Mouse (Mus musculus): ENCODE data around the gene Mpv17l. TPM values are rescaled to one million over a fixed set of nuclear protein-coding genes. Genes with fewer than 3 reads are reported as not detected.
"Not testable (repeated sequence)": the region's sequence is repeated elsewhere in the genome, so short reads cannot be mapped to it uniquely, and the experiment has no call there.

Gene Mpv17l
- polyA plus RNA-seq (2015; fragmentation: Nextera tagmentation; extraction: Ambion mirVana), result 8.0 and 11.9 TPM in 2 replicates

GRCm38 (mm10) chr16:13902888-13903483 is at the start of gene Mpv17l, which contains the start of gene Pdxdc1:
TSS of gene Mpv17l (plus strand) at chr16:13903161.
TSS of gene Pdxdc1 (minus strand) at chr16:13903131.
- TF ChIP-seq EP300 (IDR thresholded peaks at IDR 0.05), result no peak
- TF ChIP-seq CTCF (IDR thresholded peaks at IDR 0.05), result no peak; the same call in 1 of the 2 replicates
- ATAC-seq, result peak; percentile 97
- peak; percentile 95 for DNase-seq (ENCODE audit: low spot score)
- Histone ChIP-seq H3K4me1 (ENCODE audit: insufficient read depth, low read depth, low read length) (peaks cover 6% of the 10 kb centered on the region), H3K9ac (replicated peaks; ENCODE audit: low read depth) (peak within 1 kb of the TSS; percentile 84), H3K9me3 (ENCODE audit: low read length) (no peaks in the 10 kb centered on the region), H3K27me3 (replicated peaks; ENCODE audit: insufficient read depth, low read length) (no peaks in the 10 kb centered on the region), H3K36me3 (ENCODE audit: insufficient read depth, low read length) (no peaks in the 10 kb centered on the region), H3K4me3 (ENCODE audit: low read depth, low read length) (peak within 1 kb of the TSS; percentile 97), H3K4me2 (replicated peaks; ENCODE audit: low read depth, low read length) (peak within 1 kb of the TSS; percentile 72), H3K27ac (ENCODE audit: low read length) (peak within 1 kb of the TSS; percentile 93)
- 0% methylated on average over 48 of the region's 57 CpGs for WGBS

- DNase-seq (ENCODE audit: low spot score) (no peak), ATAC-seq (no peak)
- WGBS, result 93% methylated on average over 4 of the region's 4 CpGs
- TF ChIP-seq CTCF (IDR thresholded peaks at IDR 0.05) (no peak), EP300 (IDR thresholded peaks at IDR 0.05) (no peak)
- Histone ChIP-seq H3K4me1 (ENCODE audit: insufficient read depth, low read depth, low read length) (no peaks in the 10 kb centered on the region), H3K4me3 (ENCODE audit: low read depth, low read length) (no peak overlapping the region), H3K27ac (ENCODE audit: low read length) (no peak overlapping the region), H3K4me2 (replicated peaks; ENCODE audit: low read depth, low read length) (no peak overlapping the region), H3K9me3 (ENCODE audit: low read length) (no peaks in the 10 kb centered on the region), H3K9ac (replicated peaks; ENCODE audit: low read depth) (no peak overlapping the region), H3K36me3 (ENCODE audit: insufficient read depth, low read length) (peaks cover 23% of the 10 kb centered on the region), H3K27me3 (replicated peaks; ENCODE audit: insufficient read depth, low read length) (no peaks in the 10 kb centered on the region)
Measured at GRCm38 (mm10) chr16:13853886-13854285, 49.1 kb upstream of the Mpv17l start.

GRCm38 (mm10) chr16:13866076-13866475 is 36.9 kb upstream of the Mpv17l start:
- H3K9me3 ChIP-seq (ENCODE audit: low read length), result no peaks in the 10 kb centered on the region
- H3K4me1 ChIP-seq (ENCODE audit: insufficient read depth, low read depth, low read length), result no peaks in the 10 kb centered on the region
- no peak overlapping the region for H3K27ac ChIP-seq (ENCODE audit: low read length)
- peak; percentile 21 for DNase-seq (ENCODE audit: low spot score)
- no peaks in the 10 kb centered on the region for H3K27me3 ChIP-seq (replicated peaks; ENCODE audit: insufficient read depth, low read length)
- ATAC-seq, result no peak
- peaks cover 14% of the 10 kb centered on the region; the same call in 1 of the 2 replicates for H3K36me3 ChIP-seq (ENCODE audit: insufficient read depth, low read length)
- H3K4me2 ChIP-seq (replicated peaks; ENCODE audit: low read depth, low read length), result no peak overlapping the region
- H3K4me3 ChIP-seq (ENCODE audit: low read depth, low read length), result no peak overlapping the region
- TF ChIP-seq EP300 (IDR thresholded peaks at IDR 0.05) (no peak), CTCF (IDR thresholded peaks at IDR 0.05) (no peak)
- H3K9ac ChIP-seq (replicated peaks; ENCODE audit: low read depth), result no peak overlapping the region
- WGBS, result 46% methylated on average over 4 of the region's 4 CpGs

GRCm38 (mm10) chr16:13866616-13867015 is 36.3 kb upstream of the Mpv17l start:
- Histone ChIP-seq H3K9me3 (ENCODE audit: low read length) (no peaks in the 10 kb centered on the region), H3K27ac (ENCODE audit: low read length) (no peak overlapping the region; the same call in 1 of the 2 replicates), H3K36me3 (ENCODE audit: insufficient read depth, low read length) (peaks cover 14% of the 10 kb centered on the region; the same call in 1 of the 2 replicates), H3K4me3 (ENCODE audit: low read depth, low read length) (no peak overlapping the region), H3K9ac (replicated peaks; ENCODE audit: low read depth) (no peak overlapping the region), H3K4me1 (ENCODE audit: insufficient read depth, low read depth, low read length) (no peaks in the 10 kb centered on the region), H3K27me3 (replicated peaks; ENCODE audit: insufficient read depth, low read length) (no peaks in the 10 kb centered on the region), H3K4me2 (replicated peaks; ENCODE audit: low read depth, low read length) (no peak overlapping the region)
- TF ChIP-seq CTCF (IDR thresholded peaks at IDR 0.05) (no peak), EP300 (IDR thresholded peaks at IDR 0.05) (no peak)
- peak; percentile 12 for DNase-seq (ENCODE audit: low spot score)
- WGBS, result 60% methylated on average over 5 of the region's 5 CpGs
- no peak for ATAC-seq

GRCm38 (mm10) chr16:13867406-13867805 is 35.6 kb upstream of the Mpv17l start:
- not testable (repeated sequence) for H3K9ac ChIP-seq (replicated peaks; ENCODE audit: low read depth); H3K27ac ChIP-seq (ENCODE audit: low read length); H3K9me3 ChIP-seq (ENCODE audit: low read length); H3K27me3 ChIP-seq (replicated peaks; ENCODE audit: insufficient read depth, low read length); H3K4me1 ChIP-seq (ENCODE audit: insufficient read depth, low read depth, low read length); DNase-seq (ENCODE audit: low spot score); H3K4me3 ChIP-seq (ENCODE audit: low read depth, low read length); H3K4me2 ChIP-seq (replicated peaks; ENCODE audit: low read depth, low read length); ATAC-seq
- 57% methylated on average over 5 of the region's 5 CpGs for WGBS
- peaks cover 14% of the 10 kb centered on the region; the same call in 1 of the 2 replicates for H3K36me3 ChIP-seq (ENCODE audit: insufficient read depth, low read length)

GRCm38 (mm10) chr16:13867910-13868514 is 34.9 kb upstream of the Mpv17l start:
- Histone ChIP-seq H3K9ac (replicated peaks; ENCODE audit: low read depth) (no peak overlapping the region), H3K9me3 (ENCODE audit: low read length) (no peaks in the 10 kb centered on the region)
- ATAC-seq, result no peak

More at GRCm38 (mm10) chr16:13867910-13868514, 34.9 kb upstream of the Mpv17l start:
- 42% methylated on average over 41 of the region's 42 CpGs for WGBS
- Histone ChIP-seq H3K27me3 (replicated peaks; ENCODE audit: insufficient read depth, low read length) (no peaks in the 10 kb centered on the region), H3K4me3 (ENCODE audit: low read depth, low read length) (no peak overlapping the region), H3K4me1 (ENCODE audit: insufficient read depth, low read depth, low read length) (no peaks in the 10 kb centered on the region), H3K27ac (ENCODE audit: low read length) (no peak overlapping the region), H3K36me3 (ENCODE audit: insufficient read depth, low read length) (peaks cover 10% of the 10 kb centered on the region; the same call in 1 of the 2 replicates), H3K4me2 (replicated peaks; ENCODE audit: low read depth, low read length) (no peak overlapping the region)
- no peak for DNase-seq (ENCODE audit: low spot score)
- TF ChIP-seq EP300 (IDR thresholded peaks at IDR 0.05) (no peak), CTCF (IDR thresholded peaks at IDR 0.05) (no peak)
